Mouse (Mus musculus) small intestine, adult 2 months (tissue): Measurements from ENCODE around the gene Tmem167b. TPM values are rescaled to one million over a fixed set of nuclear protein-coding genes. Genes with fewer than 3 reads are reported as not detected.

Experiments used
- H3K27ac ChIP-seq: fragments of 200-500 bp; 2 replicates; pipeline ENCODE4 v1.5.1; 2012; ENCODE audit warnings: low read depth, low read length, control low read depth, inconsistent platforms; ENCODE audit not compliant: insufficient read depth
- H3K27me3 ChIP-seq: fragments of 200-500 bp; 2 replicates; pipeline ENCODE4 v1.6.1; 2012; ENCODE audit warnings: mild to moderate bottlenecking, moderate library complexity, low read length, inconsistent platforms; ENCODE audit not compliant: control insufficient read depth, insufficient read depth
- H3K36me3 ChIP-seq: fragments of 200-500 bp; 2 replicates; pipeline ENCODE4 v1.6.1; 2012; ENCODE audit warnings: mild to moderate bottlenecking, low read length, control low read depth, inconsistent platforms; ENCODE audit not compliant: control insufficient read depth, insufficient read depth
- H3K4me1 ChIP-seq: fragments of 200-500 bp; 2 replicates; pipeline ENCODE4 v1.6.1; 2012; ENCODE audit warnings: low read length, inconsistent platforms, mixed read lengths; ENCODE audit not compliant: control insufficient read depth, insufficient read depth, insufficient read length
- H3K4me3 ChIP-seq: fragments of 200-500 bp; 2 replicates; pipeline ENCODE4 v1.5.1; 2012; ENCODE audit warnings: low read depth, mild to moderate bottlenecking, control low read depth, inconsistent platforms, low read length, moderate library complexity
- CTCF ChIP-seq: fragments of 200-500 bp; IDR thresholded peaks from 2 replicates; pipeline ENCODE4 v1.5.1; 2012; ENCODE audit warnings: low read depth, mild to moderate bottlenecking, control low read depth, inconsistent platforms, low read length, moderate library complexity, mixed read lengths; ENCODE audit not compliant: insufficient replicate concordance, insufficient read length; ENCODE audit errors: extremely low read depth
- POLR2A ChIP-seq: fragments of 200-500 bp; IDR thresholded peaks from 2 replicates; pipeline ENCODE4 v1.6.1; 2012; ENCODE audit warnings: low read depth, mild to moderate bottlenecking, control low read depth, inconsistent platforms, low read length, moderate library complexity
- WGBS: fragments of 180-500 bp; shearing (Covaris S2); methylation state at CpG from one replicate; pipeline ENCODE4 v1.1.7; 2018; 5-methylcytosine and 5-hydroxymethylcytosine counted together
- polyA plus RNA-seq: library from polyadenylated mRNA; depleted of rRNA; stranded (reverse); fragments of >200 nt; gene quantifications from 2 replicates; pipeline ENCODE4 v1.2.3, GENCODE M21; 2012; rRNA removed

The Tmem167b gene
- polyA plus RNA-seq, 1 experiment: 2.9 TPM

DNA sequence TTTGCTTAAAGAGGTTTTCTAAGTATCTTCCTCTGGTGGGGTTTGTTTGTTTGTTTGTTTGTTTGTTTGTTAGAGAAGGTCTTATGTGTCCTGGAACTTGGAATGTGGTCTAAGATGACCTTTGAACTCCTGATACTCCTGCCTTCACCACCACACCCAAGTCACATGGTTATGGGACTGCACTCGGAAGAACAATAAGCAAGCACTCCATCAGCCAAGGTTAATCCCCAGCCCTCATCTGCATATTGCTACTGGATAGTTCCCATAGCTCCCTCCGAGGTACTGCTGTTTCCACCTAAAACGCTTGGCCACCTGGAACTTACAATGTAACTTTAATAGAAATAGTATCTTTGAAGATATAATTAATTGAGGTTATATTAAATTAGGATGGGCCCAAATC lies 48.8 kb downstream of the Tmem167b start:
- Histone ChIP-seq H3K4me3 (no peak overlapping the region), H3K4me1 (peaks cover 12% of the 10 kb centered on the region), H3K36me3 (no peaks in the 10 kb centered on the region), H3K27me3 (no peaks in the 10 kb centered on the region), H3K27ac (no peak overlapping the region)
- TF ChIP-seq POLR2A (no peak), CTCF (no peak)
- 29% methylated on average over 3 of the region's 3 CpGs for WGBS

DNA sequence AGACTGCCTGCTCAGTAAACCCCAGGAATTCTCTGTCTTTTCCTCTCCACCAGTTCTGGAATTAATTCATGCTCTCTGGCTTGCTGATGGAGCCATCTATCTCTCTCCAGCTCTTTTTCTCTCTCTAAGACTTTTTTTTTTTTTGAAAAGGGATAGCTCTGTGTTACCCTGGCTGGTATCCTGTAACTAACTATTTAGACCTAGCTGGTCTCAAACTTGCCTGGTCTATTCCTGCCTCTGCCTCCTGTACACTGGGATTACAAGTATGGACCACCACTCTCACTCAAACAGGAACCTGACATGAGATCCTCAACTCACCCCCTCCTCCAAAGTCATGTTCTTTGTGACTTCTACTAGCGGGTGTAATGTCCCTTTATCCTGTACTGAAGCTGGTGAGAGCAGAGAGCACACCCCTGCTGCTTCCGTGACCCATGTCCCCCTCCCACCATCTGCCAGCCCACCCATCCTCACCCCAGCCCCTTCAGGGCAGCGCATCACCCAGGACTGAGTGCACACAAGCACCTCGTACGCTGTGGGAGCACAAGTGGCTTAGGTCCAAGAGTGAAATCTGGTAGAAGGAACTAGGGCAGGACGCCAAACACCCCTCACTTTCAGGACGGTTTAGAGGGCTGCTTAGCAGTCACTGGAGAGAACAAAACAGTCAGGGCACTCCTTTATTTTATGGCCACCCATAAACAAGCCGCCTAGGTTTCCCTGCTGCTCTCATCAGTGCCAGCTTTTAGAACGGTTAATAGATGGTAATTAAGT lies 51.4 kb downstream of the Tmem167b start:
- TF ChIP-seq POLR2A (no peak), CTCF (no peak)
- Histone ChIP-seq H3K4me1 (peaks cover 12% of the 10 kb centered on the region), H3K27me3 (no peaks in the 10 kb centered on the region), H3K36me3 (no peaks in the 10 kb centered on the region), H3K4me3 (peak overlapping the region; percentile 20; the same call in 1 of the 2 replicates), H3K27ac (peak overlapping the region; percentile 35)
- 10% methylated on average over 9 of the region's 9 CpGs for WGBS

GRCm38 (mm10) chr3:108510156-108510555 lies 52.1 kb downstream of the Tmem167b start:
- Histone ChIP-seq H3K27me3 (no peaks in the 10 kb centered on the region), H3K36me3 (no peaks in the 10 kb centered on the region), H3K27ac (0 out of 2 replicates have a peak overlapping the region, but pooled peaks have one; percentile 14), H3K4me3 (no peak overlapping the region), H3K4me1 (peaks cover 12% of the 10 kb centered on the region)
- 37% methylated on average over 2 of the region's 2 CpGs for WGBS
- TF ChIP-seq POLR2A (no peak), CTCF (no peak)

DNA sequence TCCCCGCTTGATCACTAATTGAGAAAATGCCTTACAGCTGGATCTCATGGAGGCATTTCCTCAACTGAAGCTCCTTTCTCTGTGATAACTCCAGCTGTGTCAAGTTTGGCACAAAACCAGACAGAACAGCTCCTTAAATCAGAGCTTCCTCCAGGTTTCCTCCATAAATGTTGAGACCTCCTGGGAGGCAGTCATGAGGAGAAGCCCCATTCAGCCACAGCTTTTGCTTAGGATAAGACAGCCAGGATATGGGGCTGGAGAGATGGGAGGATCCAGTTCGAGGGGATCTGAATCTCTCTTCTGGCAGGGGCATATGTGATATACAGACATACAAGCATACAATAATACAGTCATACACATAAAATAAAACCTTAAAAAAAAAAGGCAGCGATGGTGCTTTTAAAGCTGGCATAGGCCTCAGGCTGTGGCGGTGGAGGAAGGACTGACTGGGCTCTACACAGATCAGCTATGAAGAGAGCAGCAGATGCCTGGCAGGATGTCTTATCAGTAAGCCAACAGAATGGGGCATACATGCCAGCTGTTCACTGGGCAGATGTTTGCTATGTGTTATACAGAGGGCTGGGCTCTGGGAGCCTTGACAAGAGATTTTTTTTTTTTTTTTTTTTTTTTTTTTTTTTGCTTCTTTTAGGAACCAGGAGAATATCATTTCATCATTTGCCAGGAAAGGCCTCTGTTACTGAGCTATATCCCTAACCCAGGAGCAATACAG lies 53.4 kb downstream of the Tmem167b start:
- H3K4me3 ChIP-seq: no peak overlapping the region
- WGBS: 21% methylated on average over 4 of the region's 4 CpGs

More for the DNA sequence above, 53.4 kb downstream of the Tmem167b start:
- H3K4me1 ChIP-seq: peaks cover 12% of the 10 kb centered on the region
- no peaks in the 10 kb centered on the region for H3K36me3 ChIP-seq
- TF ChIP-seq CTCF (no peak), POLR2A (no peak)
- H3K27ac ChIP-seq: 0 out of 2 replicates have a peak overlapping the region, but pooled peaks have one; percentile 14
- H3K27me3 ChIP-seq: no peaks in the 10 kb centered on the region

Other genes starting within 250 kb of the Tmem167b start
- gene Mybphl, start 197.6 kb downstream of the Tmem167b start, polyA plus RNA-seq: not detected in 2 replicates
- 1.3 and 5.3 TPM in 2 replicates for gene Psrc1, start 178.6 kb downstream of the Tmem167b start, polyA plus RNA-seq
- gene Celsr2, start 146.9 kb downstream of the Tmem167b start, polyA plus RNA-seq: 2.7 and 8.2 TPM in 2 replicates
- gene Sars, start 117.3 kb downstream of the Tmem167b start, polyA plus RNA-seq: 11.7 and 28.1 TPM in 2 replicates
- gene 1700013F07Rik, start 28.3 kb downstream of the Tmem167b start, polyA plus RNA-seq: not detected in 2 replicates
- gene 5330417C22Rik, start 25.9 kb downstream of the Tmem167b start, polyA plus RNA-seq: 15.2 and 19.4 TPM in 2 replicates
- 0.06 and 0.51 TPM in 2 replicates for gene Taf13, start 9.2 kb upstream of the Tmem167b start, polyA plus RNA-seq
- 0.94 and 1.3 TPM in 2 replicates for gene Wdr47, start 28.8 kb upstream of the Tmem167b start, polyA plus RNA-seq
- 7.3 and 17.7 TPM in 2 replicates for gene Clcc1, start 91.4 kb upstream of the Tmem167b start, polyA plus RNA-seq
- 4.6 and 8.7 TPM in 2 replicates for gene Gpsm2, start 159.8 kb upstream of the Tmem167b start, polyA plus RNA-seq
- not detected in 2 replicates for gene Aknad1, start 177.2 kb upstream of the Tmem167b start, polyA plus RNA-seq